Mouse (Mus musculus) small intestine, adult 2 months (tissue): ENCODE results near the gene Vmn1r151.
"Not testable (repeated sequence)": the region's sequence is repeated elsewhere in the genome, so short reads cannot be mapped to it uniquely, and the experiment has no call there.

Experiments
- CTCF ChIP-seq: fragments of 200-500 bp; IDR thresholded peaks from 2 replicates; pipeline ENCODE4 v1.5.1; 2012; ENCODE audit warnings: low read depth, mild to moderate bottlenecking, control low read depth, inconsistent platforms, low read length, moderate library complexity, mixed read lengths; ENCODE audit not compliant: insufficient replicate concordance, insufficient read length; ENCODE audit errors: extremely low read depth
- POLR2A ChIP-seq: fragments of 200-500 bp; IDR thresholded peaks from 2 replicates; pipeline ENCODE4 v1.6.1; 2012; ENCODE audit warnings: low read depth, mild to moderate bottlenecking, control low read depth, inconsistent platforms, low read length, moderate library complexity

GRCm38 (mm10) chr7:22463975-22464374 is 35.5 kb downstream of the Vmn1r151 start, which contains the start of gene Gm10665:
- TF ChIP-seq CTCF, POLR2A: not testable (repeated sequence)
